20 mouse cellular contexts compared by ENCODE assay signal in genomic region chrX:164505709-164506498, GRCm38 (mm10). TPM values are rescaled to one million over a fixed set of nuclear protein-coding genes. Genes with fewer than 3 reads are reported as not detected.
DNase-seq lines count a peak whose midpoint lies in the region; ATAC-seq lines count a peak whose summit lies in the region.
"Had no signal": no experiment of that assay in that cellular context is flagged by ENCODE, and none has a peak within 500 bp of the region (broad histone marks: within the 10 kb centered on the region; RNA-seq: fewer than 3 reads in every experiment).

Asb9 (plus strand) TSS chrX:164506327.

- no peak for ATAC-seq in inflammation-experienced regulatory T-cells, adult 6 months
- ATAC-seq: forebrain, embryonic 13.5 days; midbrain, embryonic 16.5 days had no signal

- peak; percentile 29 for DNase-seq in 3T3-L1 (ENCODE audit: low read depth, low spot score)
- DNase-seq in embryo, embryonic 11 days, result peak; percentile 39
- DNase-seq in kidney, adult 8-10 months, result peak; percentile 15 to 58
- DNase-seq in kidney, postnatal 4 days, result peak; percentile 40
- no peak for DNase-seq in natural killer cell, adult 2 months (ENCODE audit: low spot score in 2 of 2)
- no peak for DNase-seq in spleen, postnatal 14 days (ENCODE audit: low spot score in 2 of 2)
- DNase-seq: cerebellum, adult 2 months; gastrocnemius, postnatal 14 days; layer of hippocampus, postnatal 36 days; liver; lung, adult 2 months; retina, postnatal 1 day had no signal

RNA-seq across cellular contexts. Expression of gene Asb9, which starts in this region (rescaled TPM):
- polyA plus RNA-seq in inflammation-experienced regulatory T-cells, adult 6 months (2017; shearing (Covaris generic)), result not detected
- polyA plus RNA-seq: cerebellum, adult 2 months; forebrain, embryonic 13.5 days; heart, embryonic 12.5 days; large intestine, adult 2 months; lung, adult 2 months; midbrain, embryonic 16.5 days; neural tube, embryonic 13.5 days; small intestine, adult 2 months; stomach, embryonic 15.5 days had no signal

Comparison
In these comparisons a context has a peak if more than half of its experiments do, and no peak if none do; other contexts are left out.
1. DNase-seq: peak in 3T3-L1 (single experiment), embryo, embryonic 11 days (single experiment), kidney, adult 8-10 months (2 of 2) and kidney, postnatal 4 days (2 of 2); none in natural killer cell, adult 2 months (0 of 2) and spleen, postnatal 14 days (0 of 2).